8 mouse cellular contexts compared by ENCODE assay signal in the genomic region with DNA sequence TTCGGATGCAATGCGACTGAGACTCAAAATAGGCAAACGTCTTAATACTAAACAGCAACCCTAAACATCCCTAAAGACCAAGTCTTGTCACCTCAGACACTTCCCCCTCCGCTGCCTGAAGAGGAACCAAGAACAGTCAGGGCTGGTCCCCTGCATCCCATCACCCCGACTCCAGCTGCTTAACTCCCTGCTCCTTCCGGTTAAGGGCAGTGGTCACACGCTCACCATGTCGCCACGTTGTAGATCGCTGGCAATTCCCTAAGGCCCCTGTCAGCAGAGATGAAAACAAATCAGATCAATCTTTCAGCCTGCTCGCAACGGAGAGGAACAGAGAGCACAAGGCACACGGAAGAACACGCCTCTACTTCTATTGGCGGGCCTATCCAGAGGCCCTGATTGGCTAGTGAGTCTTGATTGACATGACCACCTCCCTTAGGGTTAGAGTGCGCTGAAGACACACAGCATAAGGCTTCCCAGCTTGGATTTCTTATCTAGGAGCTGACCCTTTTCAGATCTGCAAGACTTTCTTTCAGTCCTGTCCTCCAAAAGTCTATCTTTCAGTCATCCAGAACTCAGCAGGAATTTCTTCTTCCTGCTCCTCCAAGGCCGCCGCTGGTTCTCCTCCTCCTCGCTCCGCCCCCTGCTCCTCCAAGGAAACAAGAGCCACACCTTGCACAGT.
DNase-seq lines count a peak whose midpoint lies in the region; ATAC-seq and TF ChIP-seq lines count a peak whose summit lies in the region.
"Not testable (repeated sequence)": the region's sequence is repeated elsewhere in the genome, so short reads cannot be mapped to it uniquely, and the experiment has no call there.

No protein-coding gene starts in this region.

- H3K4me2 ChIP-seq in neural tube, embryonic 13.5 days, result peak overlapping the region; percentile 56

- TF ChIP-seq CTCF in layer of hippocampus, adult 2 months (conservative IDR thresholded peaks at IDR 0.05), result not testable (repeated sequence)

- DNase-seq in MEL-GATA-1-ER (ENCODE audit: extremely low read depth, low read depth), result peak; percentile 60
- DNase-seq in cerebellum, adult 9-10 months, result peak; percentile 61
- peak in 1 of 2 experiments; percentile 22 for DNase-seq in layer of hippocampus, adult 2 months (ENCODE audit: low spot score in 2 of 2)
- DNase-seq in lung, adult 18-20 months, result peak; percentile 44 to 45
- DNase-seq in testis, postnatal 10 days (ENCODE audit: low spot score), result peak; percentile 45

- not testable (repeated sequence) for H3K4me1 ChIP-seq in neural tube, embryonic 13.5 days (replicated peaks)

- peak overlapping the region; percentile 60 for H3K4me3 ChIP-seq in layer of hippocampus, adult 2 months
- H3K4me3 ChIP-seq in neural tube, embryonic 13.5 days, result peak overlapping the region; percentile 46

- ATAC-seq in frontal cortex, adult (ENCODE audit: low TSS enrichment), result peak; percentile 100
- peak; percentile 100 for ATAC-seq in hematopoietic stem cell, adult 5-6 weeks (replicated peaks in 1 of 2; ENCODE audit: insufficient read depth in 1 of 2, low FRiP score in 2 of 2, low TSS enrichment in 1 of 2, low read depth in 1 of 2, poor library complexity in 2 of 2, severe bottlenecking in 2 of 2)
- peak; percentile 100 for ATAC-seq in neural tube, embryonic 13.5 days (ENCODE audit: low read depth)

- H3K27ac ChIP-seq in layer of hippocampus, adult 2 months, result peak overlapping the region; percentile 65
- peak overlapping the region; percentile 42 for H3K27ac ChIP-seq in neural tube, embryonic 13.5 days (replicated peaks)

- not testable (repeated sequence) for H3K36me3 ChIP-seq in neural tube, embryonic 13.5 days

- peaks cover 15% of the 10 kb centered on the region for H3K9me3 ChIP-seq in neural tube, embryonic 13.5 days

- WGBS in neural tube, embryonic 13.5 days, result 2% methylated on average over 20 of the region's 20 CpGs

- not testable (repeated sequence) for H3K27me3 ChIP-seq in neural tube, embryonic 13.5 days

- H3K9ac ChIP-seq in neural tube, embryonic 13.5 days, result peak overlapping the region; percentile 66
